Mouse (Mus musculus) thymus, adult 2 months (tissue): Measurements from ENCODE around the gene Olfr623.

Experiments used
- CTCF ChIP-seq: fragments of 200-500 bp; IDR thresholded peaks from 2 replicates; pipeline ENCODE4 v1.5.1; 2012; ENCODE audit warnings: mild to moderate bottlenecking, control low read depth, low read length, moderate library complexity, borderline replicate concordance; ENCODE audit not compliant: control insufficient read depth, poor library complexity, insufficient read depth; ENCODE audit errors: extremely low read depth
- POLR2A ChIP-seq: fragments of 200-500 bp; IDR thresholded peaks from 2 replicates; pipeline ENCODE4 v1.6.1; 2012; ENCODE audit warnings: mild to moderate bottlenecking, low read length, control low read depth, moderate library complexity; ENCODE audit not compliant: control insufficient read depth, poor library complexity, insufficient read depth; ENCODE audit errors: extremely low read depth

- no peak for TF ChIP-seq CTCF
- no peak for TF ChIP-seq POLR2A
Measured at GRCm38 (mm10) chr7:103642602-103643001, 20.9 kb downstream of the Olfr623 start, which contains the start of gene Olfr622.
